Mouse (Mus musculus): ENCODE data around the gene Olfr331. TPM values are rescaled to one million over a fixed set of nuclear protein-coding genes. Genes with fewer than 3 reads are reported as not detected.

Olfr331 gene
- polyA plus RNA-seq (2012; rRNA removed), result not detected in 2 replicates

GRCm38 (mm10) chr11:58502472-58502871, at the start of gene Olfr331:
TSS of gene Olfr331 (minus strand) at chr11:58502572.

GRCm38 (mm10) chr11:58546322-58546721, 44.0 kb upstream of the Olfr331 start, which contains the start of gene Olfr329-ps:
TSS of gene Olfr329-ps (minus strand) at chr11:58546422.

GRCm38 (mm10) chr11:58534736-58535135, 32.4 kb upstream of the Olfr331 start, which contains the start of gene Olfr330:
TSS of gene Olfr330 (minus strand) at chr11:58534836.

GRCm38 (mm10) chr11:58492455-58492854, 9.9 kb downstream of the Olfr331 start, which contains the start of gene Olfr332:
TSS of gene Olfr332 (minus strand) at chr11:58492555.

GRCm38 (mm10) chr11:58462170-58462569, 40.2 kb downstream of the Olfr331 start, which contains the start of gene Olfr30:
TSS of gene Olfr30 (minus strand) at chr11:58462270.

GRCm38 (mm10) chr11:58452759-58453158, 49.6 kb downstream of the Olfr331 start, which contains the start of gene Lypd9:
TSS of gene Lypd9 (minus strand) at chr11:58452923.

Other genes with a start within 250 kb of the Olfr331 start
- 0.05 and 0.08 TPM in 2 replicates for gene 4930438A08Rik, start 227.8 kb downstream of the Olfr331 start, polyA plus RNA-seq (2012; rRNA removed)
- gene Zfp692, start 195.5 kb downstream of the Olfr331 start, polyA plus RNA-seq (2012; rRNA removed), result 42.7 and 55.9 TPM in 2 replicates
- gene Zfp672, start 172.2 kb downstream of the Olfr331 start, polyA plus RNA-seq (2012; rRNA removed), result 19.6 and 29.3 TPM in 2 replicates
- 28.8 and 39.1 TPM in 2 replicates for gene Sh3bp5l, start 171.8 kb downstream of the Olfr331 start, polyA plus RNA-seq (2012; rRNA removed)
- gene Lypd8, start 123.5 kb downstream of the Olfr331 start, polyA plus RNA-seq (2012; rRNA removed), result 0.06 and 0.30 TPM in 2 replicates
- gene 1810065E05Rik, start 81.5 kb downstream of the Olfr331 start, polyA plus RNA-seq (2012; rRNA removed), result 0.08 and 0.14 TPM in 2 replicates
- gene Gm12253, start 70.0 kb downstream of the Olfr331 start, polyA plus RNA-seq (2012; rRNA removed), result not detected in 2 replicates
- not detected in 2 replicates for gene Lypd9, start 49.6 kb downstream of the Olfr331 start, polyA plus RNA-seq (2012; rRNA removed)
- not detected in 2 replicates for gene Olfr30, start 40.3 kb downstream of the Olfr331 start, polyA plus RNA-seq (2012; rRNA removed)
- not detected in 2 replicates for gene Olfr332, start 10.0 kb downstream of the Olfr331 start, polyA plus RNA-seq (2012; rRNA removed)
- gene Olfr330, start 32.3 kb upstream of the Olfr331 start, polyA plus RNA-seq (2012; rRNA removed), result not detected in 2 replicates
- gene Olfr329-ps, start 43.9 kb upstream of the Olfr331 start, polyA plus RNA-seq (2012; rRNA removed), result not detected in 2 replicates
- gene Olfr328, start 53.1 kb upstream of the Olfr331 start, polyA plus RNA-seq (2012; rRNA removed), result 0.06 TPM in 1 of 2 replicates, not detected in the other
- gene Olfr224, start 68.0 kb upstream of the Olfr331 start, polyA plus RNA-seq (2012; rRNA removed), result 0.05 TPM in 1 of 2 replicates, not detected in the other
- not detected in 2 replicates for gene Olfr325, start 75.2 kb upstream of the Olfr331 start, polyA plus RNA-seq (2012; rRNA removed)
- gene Olfr324, start 92.5 kb upstream of the Olfr331 start, polyA plus RNA-seq (2012; rRNA removed), result 0.01 TPM in 1 of 2 replicates, not detected in the other
- gene 2210407C18Rik, start 113.5 kb upstream of the Olfr331 start, polyA plus RNA-seq (2012; rRNA removed), result not detected in 2 replicates
- not detected in 2 replicates for gene Olfr323, start 127.9 kb upstream of the Olfr331 start, polyA plus RNA-seq (2012; rRNA removed)
- 0.92 and 1.0 TPM in 2 replicates for gene Trim58, start 137.9 kb upstream of the Olfr331 start, polyA plus RNA-seq (2012; rRNA removed)
- 0.02 and 0.06 TPM in 2 replicates for gene Olfr322, start 156.2 kb upstream of the Olfr331 start, polyA plus RNA-seq (2012; rRNA removed)
- gene Olfr320, start 178.5 kb upstream of the Olfr331 start, polyA plus RNA-seq (2012; rRNA removed), result not detected in 2 replicates
- not detected in 2 replicates for gene Olfr319, start 196.6 kb upstream of the Olfr331 start, polyA plus RNA-seq (2012; rRNA removed)
- not detected in 2 replicates for gene Olfr318, start 221.4 kb upstream of the Olfr331 start, polyA plus RNA-seq (2012; rRNA removed)
- 0.04 and 0.05 TPM in 2 replicates for gene Olfr317, start 236.6 kb upstream of the Olfr331 start, polyA plus RNA-seq (2012; rRNA removed)

Data from central nervous system, embryonic 11.5 days (tissue).